Mouse (Mus musculus) neural tube, embryonic 13.5 days (tissue): ENCODE results near the gene Gm47996. TPM values are rescaled to one million over a fixed set of nuclear protein-coding genes. Genes with fewer than 3 reads are reported as not detected.
A peak's percentile ranks its signal among the peaks of the same experiment; 100 is the strongest.
"Not testable (repeated sequence)": the region's sequence is repeated elsewhere in the genome, so short reads cannot be mapped to it uniquely, and the experiment has no call there.

ENCODE experiments used
- ATAC-seq: fragments of 200-750 bp; cut with Nextera tagmentation; 2 replicates; pipeline ENCODE4 v1.8.0; 2017; ENCODE audit warnings: low read depth, mild to moderate bottlenecking, moderate TSS enrichment, moderate library complexity
- H3K27ac ChIP-seq: fragments of 300-500 bp; sonication (generic); replicated peaks from 2 replicates; pipeline ENCODE4 v1.5.1; 2015; ENCODE audit warnings: moderate library complexity, mild to moderate bottlenecking, inconsistent platforms
- H3K27me3 ChIP-seq: fragments of 300-500 bp; sonication (generic); 2 replicates; pipeline ENCODE4 v1.6.1; 2015; ENCODE audit warnings: mild to moderate bottlenecking, inconsistent platforms
- H3K36me3 ChIP-seq: fragments of 300-500 bp; sonication (generic); 2 replicates; pipeline ENCODE4 v1.6.1; 2015; ENCODE audit warnings: mild to moderate bottlenecking, inconsistent platforms
- H3K4me1 ChIP-seq: fragments of 300-500 bp; sonication (generic); replicated peaks from 2 replicates; pipeline ENCODE4 v1.6.1; 2015; ENCODE audit warnings: inconsistent platforms
- H3K4me2 ChIP-seq: fragments of 300-500 bp; sonication (generic); 2 replicates; pipeline ENCODE4 v1.6.1; 2015; ENCODE audit warnings: inconsistent platforms, mild to moderate bottlenecking, moderate library complexity
- H3K4me3 ChIP-seq: fragments of 300-500 bp; sonication (generic); 2 replicates; pipeline ENCODE4 v1.5.1; 2015; ENCODE audit warnings: mild to moderate bottlenecking, inconsistent platforms
- H3K9ac ChIP-seq: fragments of 300-500 bp; sonication (generic); 2 replicates; pipeline ENCODE4 v1.6.1; 2015; ENCODE audit warnings: moderate library complexity, mild to moderate bottlenecking, inconsistent platforms
- H3K9me3 ChIP-seq: fragments of 300-500 bp; sonication (generic); 2 replicates; pipeline ENCODE4 v1.6.1; 2016; ENCODE audit warnings: inconsistent platforms
- WGBS: fragments of 180-500 bp; shearing (Covaris S2); methylation state at CpG from one replicate; pipeline ENCODE4 v1.1.7; 2015; 5-methylcytosine and 5-hydroxymethylcytosine counted together
- polyA plus RNA-seq: library from polyadenylated mRNA; unstranded; fragments of >200 nt; fragmentation: Nextera tagmentation; extraction: Ambion mirVana; gene quantifications from 2 replicates; pipeline ENCODE4 v1.2.1, GENCODE M21; 2015

Gene Gm47996
- not detected in 2 replicates for polyA plus RNA-seq

- not testable (repeated sequence) for H3K36me3 ChIP-seq, H3K4me1 ChIP-seq, H3K27me3 ChIP-seq, ATAC-seq, H3K27ac ChIP-seq, H3K4me2 ChIP-seq, H3K9ac ChIP-seq, H3K9me3 ChIP-seq, H3K4me3 ChIP-seq
- WGBS = 94% methylated on average over 4 of the region's 8 CpGs
Measured at GRCm38 (mm10) chr1:151209824-151210355, at the start of gene Gm47996. TSS of gene Gm47996 (plus strand) at chr1:151210131.

- WGBS = 25% methylated on average over 8 of the region's 8 CpGs
- Histone ChIP-seq H3K4me2 (no peak overlapping the region), H3K36me3 (no peaks in the 10 kb centered on the region), H3K4me1 (peaks cover 22% of the 10 kb centered on the region), H3K9me3 (no peaks in the 10 kb centered on the region), H3K9ac (no peak overlapping the region), H3K27me3 (no peaks in the 10 kb centered on the region), H3K4me3 (no peak overlapping the region), H3K27ac (no peak overlapping the region)
- ATAC-seq = no peak
Measured at GRCm38 (mm10) chr1:151166031-151166430, 43.9 kb upstream of the Gm47996 start.

- H3K9me3 ChIP-seq = no peaks in the 10 kb centered on the region
- WGBS = 6% methylated on average over 12 of the region's 12 CpGs
- H3K27me3 ChIP-seq = no peaks in the 10 kb centered on the region
- H3K4me1 ChIP-seq = peaks cover 30% of the 10 kb centered on the region
- H3K4me2 ChIP-seq = peak overlapping the region; percentile 1; the same call in 1 of the 2 replicates
- ATAC-seq = peak; percentile 49; the same call in 1 of the 2 replicates
- no peak overlapping the region for H3K4me3 ChIP-seq
- no peaks in the 10 kb centered on the region for H3K36me3 ChIP-seq
- H3K27ac ChIP-seq = no peak overlapping the region; the same call in 1 of the 2 replicates
- H3K9ac ChIP-seq = no peak overlapping the region
Measured at GRCm38 (mm10) chr1:151167297-151168047, 42.5 kb upstream of the Gm47996 start.

- Histone ChIP-seq H3K9ac (no peak overlapping the region), H3K4me2 (no peak overlapping the region), H3K27ac (no peak overlapping the region), H3K4me1 (peaks cover 30% of the 10 kb centered on the region), H3K4me3 (no peak overlapping the region), H3K9me3 (no peaks in the 10 kb centered on the region), H3K36me3 (no peaks in the 10 kb centered on the region), H3K27me3 (no peaks in the 10 kb centered on the region)
- ATAC-seq = no peak
- WGBS = 66% methylated on average over 3 of the region's 3 CpGs
Measured at GRCm38 (mm10) chr1:151168637-151169036, 41.3 kb upstream of the Gm47996 start.

- Histone ChIP-seq H3K27me3 (no peaks in the 10 kb centered on the region), H3K9ac (no peak overlapping the region), H3K36me3 (no peaks in the 10 kb centered on the region), H3K4me2 (no peak overlapping the region), H3K27ac (no peak overlapping the region), H3K4me3 (no peak overlapping the region), H3K4me1 (peaks cover 25% of the 10 kb centered on the region), H3K9me3 (no peaks in the 10 kb centered on the region)
- 69% methylated on average over 2 of the region's 2 CpGs for WGBS
- no peak for ATAC-seq
Measured at GRCm38 (mm10) chr1:151171572-151172461, 38.1 kb upstream of the Gm47996 start.

GRCm38 (mm10) chr1:151177030-151177936, 32.6 kb upstream of the Gm47996 start:
- WGBS = 1% methylated on average over 10 of the region's 10 CpGs
- Histone ChIP-seq H3K4me2 (peak overlapping the region; percentile 50), H3K4me1 (peaks cover 12% of the 10 kb centered on the region), H3K9ac (no peak overlapping the region), H3K36me3 (no peaks in the 10 kb centered on the region), H3K4me3 (peak overlapping the region; percentile 23), H3K9me3 (no peaks in the 10 kb centered on the region), H3K27ac (no peak overlapping the region), H3K27me3 (no peaks in the 10 kb centered on the region)
- peak; percentile 77 for ATAC-seq

- peak; percentile 52; the same call in 1 of the 2 replicates for ATAC-seq
- no peak overlapping the region for H3K9ac ChIP-seq
- H3K4me1 ChIP-seq = peaks cover 12% of the 10 kb centered on the region
- H3K27ac ChIP-seq = 0 out of 2 replicates have a peak overlapping the region, but pooled peaks have one; percentile 1
- no peaks in the 10 kb centered on the region for H3K27me3 ChIP-seq
- H3K36me3 ChIP-seq = no peaks in the 10 kb centered on the region
- peak overlapping the region; percentile 23 for H3K4me3 ChIP-seq
- under 1% methylated on average over 4 of the region's 4 CpGs for WGBS
- H3K9me3 ChIP-seq = no peaks in the 10 kb centered on the region
- H3K4me2 ChIP-seq = peak overlapping the region; percentile 50
Measured at GRCm38 (mm10) chr1:151177937-151178271, 32.0 kb upstream of the Gm47996 start.

- ATAC-seq = peak; percentile 72; the same call in 1 of the 2 replicates
- H3K4me2 ChIP-seq = no peak overlapping the region
- H3K4me1 ChIP-seq = peaks cover 12% of the 10 kb centered on the region
- H3K9ac ChIP-seq = no peak overlapping the region
- H3K27ac ChIP-seq = no peak overlapping the region
- 15% methylated on average over 2 of the region's 2 CpGs for WGBS
- no peaks in the 10 kb centered on the region for H3K27me3 ChIP-seq
- no peaks in the 10 kb centered on the region for H3K9me3 ChIP-seq
- no peaks in the 10 kb centered on the region for H3K36me3 ChIP-seq
- H3K4me3 ChIP-seq = no peak overlapping the region
Measured at GRCm38 (mm10) chr1:151178505-151179083, 31.3 kb upstream of the Gm47996 start.

- 88% methylated on average over 2 of the region's 2 CpGs for WGBS
- Histone ChIP-seq H3K4me3 (no peak overlapping the region), H3K4me1 (peaks cover 12% of the 10 kb centered on the region), H3K4me2 (no peak overlapping the region), H3K36me3 (no peaks in the 10 kb centered on the region), H3K9me3 (no peaks in the 10 kb centered on the region), H3K9ac (no peak overlapping the region), H3K27me3 (no peaks in the 10 kb centered on the region), H3K27ac (no peak overlapping the region)
- no peak for ATAC-seq
Measured at GRCm38 (mm10) chr1:151180167-151180566, 29.8 kb upstream of the Gm47996 start.

GRCm38 (mm10) chr1:151182266-151182665, 27.7 kb upstream of the Gm47996 start, which contains the start of gene Gm47985:
TSS of gene Gm47985 (plus strand) at chr1:151182537.
- ATAC-seq, H3K27me3 ChIP-seq, H3K36me3 ChIP-seq, H3K4me3 ChIP-seq, H3K27ac ChIP-seq, H3K4me2 ChIP-seq, H3K4me1 ChIP-seq, H3K9me3 ChIP-seq, H3K9ac ChIP-seq: not testable (repeated sequence)
- 60% methylated on average over 1 of the region's 7 CpGs for WGBS

- not testable (repeated sequence) for H3K27me3 ChIP-seq, H3K4me2 ChIP-seq, ATAC-seq, H3K27ac ChIP-seq, H3K36me3 ChIP-seq, H3K9ac ChIP-seq, H3K4me3 ChIP-seq, H3K4me1 ChIP-seq, H3K9me3 ChIP-seq
- WGBS = 87% methylated on average over 3 of the region's 3 CpGs
Measured at GRCm38 (mm10) chr1:151186186-151186585, 23.7 kb upstream of the Gm47996 start.
